Mouse (Mus musculus): ENCODE data around the gene Chchd6.

Gene Chchd6

DNA sequence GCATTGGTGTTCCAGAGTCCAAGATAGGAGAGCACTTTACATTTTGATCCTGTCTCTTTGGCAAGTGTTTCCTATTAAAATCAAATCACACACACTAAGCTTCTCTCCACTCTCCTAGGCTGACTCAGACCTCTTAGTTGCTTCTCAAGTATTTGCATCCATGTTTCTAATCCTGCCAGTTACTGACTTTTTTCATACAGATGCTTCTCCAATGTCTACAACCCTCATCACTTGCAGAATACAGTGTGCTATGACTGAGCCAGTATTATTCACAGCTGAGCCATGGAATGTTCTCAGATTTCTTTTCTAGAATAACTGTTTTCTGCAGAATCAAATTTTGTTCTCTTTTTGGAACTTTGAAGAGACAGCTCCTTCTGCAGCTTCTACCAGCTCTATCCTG, 85.3 kb downstream of the Chchd6 start:
- no peak for DNase-seq (ENCODE audit: low spot score)

DNA sequence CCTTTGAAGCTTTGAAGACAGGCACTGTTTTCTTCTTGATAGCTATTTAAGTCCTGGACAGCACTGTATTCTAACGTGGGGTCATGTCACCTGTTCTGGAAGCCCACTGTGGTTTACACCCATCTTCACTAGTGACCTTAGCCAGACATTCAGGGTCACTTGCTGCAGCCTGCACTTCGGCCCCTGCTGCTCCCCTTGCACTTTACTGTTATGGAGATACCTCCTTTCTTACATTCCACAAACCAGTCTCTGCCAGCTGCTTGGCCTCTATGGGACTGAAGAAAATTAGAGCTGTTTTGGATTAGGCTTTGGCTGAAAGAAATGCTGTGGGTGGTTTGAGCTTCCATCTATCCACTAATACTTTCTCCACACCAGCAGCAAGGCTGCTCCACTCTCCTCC, 86.7 kb downstream of the Chchd6 start:
- DNase-seq (ENCODE audit: low spot score) = no peak

- DNase-seq (ENCODE audit: low spot score) = no peak
These were observed 87.2 kb downstream of the Chchd6 start for GRCm38 (mm10) chr6:89508263-89508662.

DNA sequence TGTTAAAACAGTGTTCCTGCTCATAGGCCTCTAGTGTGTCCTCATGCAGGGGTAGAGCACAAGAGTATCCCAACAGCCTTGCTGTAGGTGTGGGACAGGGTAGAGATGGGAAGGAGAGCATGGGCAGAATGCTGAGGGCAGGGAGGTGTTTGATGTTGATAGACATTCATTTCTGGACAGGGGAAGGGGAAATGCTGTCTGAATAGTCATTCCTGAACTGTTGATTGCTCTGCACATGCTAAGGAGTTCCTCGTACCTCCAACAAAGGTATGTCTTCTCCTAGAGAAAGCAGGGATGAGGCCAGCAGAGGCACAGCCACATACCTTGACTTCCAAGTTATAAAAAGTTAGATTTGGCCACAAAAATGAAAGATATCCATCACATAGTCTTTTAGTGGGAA, 95.5 kb downstream of the Chchd6 start:
- DNase-seq (ENCODE audit: low spot score) = no peak

DNA sequence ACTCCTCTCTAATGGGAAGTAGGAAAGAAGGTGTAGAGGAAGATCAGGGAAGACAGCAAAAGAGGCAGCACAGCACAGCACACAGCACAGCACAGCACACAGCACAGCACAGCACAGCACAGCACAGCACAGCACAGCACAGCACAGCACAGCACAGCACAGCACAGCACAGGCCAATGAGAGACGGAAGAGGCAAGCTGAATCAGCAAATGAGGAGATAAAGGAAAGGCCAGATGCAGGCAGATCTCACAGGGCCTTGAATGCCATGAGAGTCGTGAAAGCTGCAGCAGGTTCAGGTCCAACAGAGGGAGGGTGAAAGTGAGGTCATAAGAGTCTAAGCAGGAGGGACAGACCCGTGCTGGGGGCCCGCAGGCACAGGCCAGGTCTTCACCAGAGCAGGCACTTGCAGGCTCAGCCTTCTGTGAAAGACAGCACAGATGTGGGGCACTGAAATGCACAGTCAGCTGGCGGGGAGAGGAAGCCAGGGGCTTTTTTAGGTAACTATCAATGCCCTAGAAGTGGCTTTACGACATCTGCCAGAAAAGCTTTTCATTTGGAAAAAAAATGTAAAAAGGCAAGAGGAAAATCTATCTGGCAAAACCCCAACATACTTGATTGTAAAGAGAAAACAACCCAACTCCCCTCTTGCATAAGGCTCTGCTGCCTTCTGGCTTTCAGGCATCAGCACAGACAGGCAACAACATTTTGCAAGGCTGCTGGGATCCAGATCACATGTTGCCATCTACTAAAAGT, 96.5 kb downstream of the Chchd6 start:
- DNase-seq (ENCODE audit: low spot score) = peak; percentile 15

- DNase-seq (ENCODE audit: low spot score) = no peak
These were observed 98.5 kb downstream of the Chchd6 start for GRCm38 (mm10) chr6:89496916-89497315.

DNA sequence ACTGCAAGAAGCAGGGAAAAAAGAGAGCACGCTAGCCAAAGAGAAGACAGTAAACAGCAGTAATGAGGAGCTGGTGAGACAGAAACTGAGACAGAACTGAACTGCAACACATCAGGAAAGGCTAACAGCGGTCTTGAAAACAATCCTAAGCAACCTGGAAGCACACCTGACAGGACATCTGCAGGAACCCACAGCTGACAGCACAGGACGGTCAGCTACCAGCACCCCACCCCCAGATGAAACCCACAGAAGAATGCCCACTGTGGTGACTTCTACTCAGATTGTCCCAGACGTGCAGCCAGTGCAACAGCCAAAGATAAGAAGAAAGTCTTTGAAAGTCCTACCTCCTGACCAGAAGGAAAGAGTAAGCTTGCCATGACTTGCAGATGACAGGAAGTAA, 103.1 kb downstream of the Chchd6 start:
- DNase-seq (ENCODE audit: low spot score) = no peak

GRCm38 (mm10) chr6:89490369-89490768, 105.1 kb downstream of the Chchd6 start:
- DNase-seq (ENCODE audit: low spot score) = no peak

- no peak for DNase-seq (ENCODE audit: low spot score)
These were observed 105.9 kb downstream of the Chchd6 start for GRCm38 (mm10) chr6:89489533-89489932.

GRCm38 (mm10) chr6:89486055-89486454, 109.4 kb downstream of the Chchd6 start:
- no peak for DNase-seq (ENCODE audit: low spot score)

DNA sequence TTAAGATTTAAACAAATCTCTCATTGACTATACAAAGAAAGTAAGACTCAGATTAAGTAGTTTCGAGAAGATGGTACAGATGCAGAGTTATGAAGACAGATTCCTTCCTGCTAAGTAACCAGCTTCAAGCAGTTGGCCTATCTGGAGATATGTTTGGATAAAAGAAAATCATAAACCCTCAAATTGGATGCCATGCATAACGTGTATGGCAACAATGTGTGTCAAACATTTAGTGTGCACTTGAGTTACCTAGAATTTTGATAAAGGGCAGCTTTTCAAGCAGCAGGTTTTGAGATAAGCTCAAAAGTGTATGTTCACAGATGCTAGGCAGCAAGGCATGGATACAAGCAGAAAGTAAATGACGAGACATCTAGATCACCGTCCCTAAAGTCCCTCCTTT, 114.3 kb downstream of the Chchd6 start:
- DNase-seq (ENCODE audit: low spot score) = no peak

DNA sequence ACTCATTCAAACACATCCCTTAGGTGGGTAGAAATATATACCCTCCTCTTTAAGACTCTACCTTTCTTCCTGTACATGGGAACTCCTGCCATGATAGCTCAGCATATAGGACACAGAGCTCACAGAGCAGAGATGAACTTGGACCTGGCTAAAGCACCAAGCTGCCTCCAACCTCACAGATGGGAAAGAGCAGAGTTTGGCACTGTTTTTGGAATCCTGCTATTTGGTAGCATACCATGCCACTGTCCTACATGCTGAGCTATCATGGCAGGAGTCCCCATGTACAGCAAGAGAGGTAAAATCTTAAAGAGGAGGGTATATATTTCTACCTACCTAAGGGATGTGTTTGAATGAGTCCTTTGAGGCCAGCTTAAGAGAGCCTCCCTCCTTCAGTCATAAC, 127.5 kb downstream of the Chchd6 start:
- no peak for DNase-seq (ENCODE audit: low spot score)

DNA sequence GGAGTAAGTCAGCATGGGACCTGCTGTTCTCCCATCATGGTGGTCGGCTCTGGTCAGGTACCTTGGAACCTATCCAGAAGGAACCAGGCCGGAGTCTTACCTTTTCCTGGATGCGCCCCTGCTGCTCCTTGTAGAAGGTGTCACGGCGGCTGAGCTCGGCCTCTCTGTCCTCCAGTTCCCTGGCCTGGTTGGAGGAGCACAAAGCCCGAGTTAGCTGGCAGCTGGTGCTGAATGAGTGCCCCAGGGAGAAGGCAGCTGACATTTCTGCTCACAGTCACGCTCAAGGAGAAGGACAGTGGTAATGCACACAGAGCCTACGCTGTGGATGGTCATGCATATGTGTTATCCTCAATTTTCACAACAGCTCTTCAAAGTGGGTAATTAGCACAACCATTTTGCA, 128.2 kb downstream of the Chchd6 start:
- DNase-seq (ENCODE audit: low spot score) = no peak

DNA sequence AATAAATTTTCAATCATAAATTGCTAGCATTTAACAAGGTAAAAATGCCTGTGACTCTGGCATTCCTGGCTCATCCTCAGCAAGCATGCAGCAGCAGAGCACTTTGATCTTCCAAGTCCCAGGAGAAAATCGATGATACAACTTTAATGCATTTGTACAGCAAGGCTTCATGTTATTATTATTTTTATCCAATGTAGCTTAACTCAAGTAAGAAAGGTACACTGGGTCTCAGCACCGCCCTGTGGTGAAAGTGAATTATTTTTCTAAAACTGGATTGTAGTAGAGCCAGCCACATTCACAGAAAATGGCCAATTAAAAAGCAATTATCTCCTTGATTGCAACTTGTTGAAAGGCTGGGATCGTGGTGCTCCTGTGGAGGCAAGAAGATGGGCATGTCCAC, 128.6 kb downstream of the Chchd6 start:
- no peak for DNase-seq (ENCODE audit: low spot score)

DNA sequence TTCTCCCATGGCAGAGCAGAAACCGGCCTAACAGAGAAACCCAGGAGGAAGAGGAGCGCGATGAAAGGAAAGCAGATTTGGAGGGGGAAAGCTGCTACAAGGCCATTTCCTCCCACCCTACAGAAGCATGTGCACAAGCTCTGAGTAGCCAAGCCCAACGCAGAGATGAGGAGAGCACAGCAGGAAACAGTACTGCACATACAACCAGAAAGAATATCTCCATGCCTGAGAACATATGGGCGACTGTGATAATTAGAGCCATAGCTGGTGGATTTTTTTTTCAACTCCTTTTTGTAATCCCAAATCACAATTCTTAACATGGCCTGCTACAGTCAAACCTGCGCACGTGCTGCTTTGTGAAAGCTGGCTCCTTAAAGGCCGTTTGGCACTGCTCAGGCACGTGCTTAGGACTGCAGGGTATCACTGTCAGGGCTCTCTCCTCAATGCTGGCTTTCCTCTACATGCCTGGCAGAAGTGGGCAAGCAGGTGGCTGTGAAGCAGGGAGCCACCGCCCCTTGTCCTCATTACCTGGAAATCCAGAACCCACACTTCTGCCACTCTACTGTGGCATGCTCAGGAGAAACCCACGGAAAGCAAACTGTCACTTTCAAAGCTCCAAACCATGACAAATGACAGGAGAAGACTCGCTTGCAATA, 129.3 kb downstream of the Chchd6 start:
- DNase-seq (ENCODE audit: low spot score) = no peak

DNA sequence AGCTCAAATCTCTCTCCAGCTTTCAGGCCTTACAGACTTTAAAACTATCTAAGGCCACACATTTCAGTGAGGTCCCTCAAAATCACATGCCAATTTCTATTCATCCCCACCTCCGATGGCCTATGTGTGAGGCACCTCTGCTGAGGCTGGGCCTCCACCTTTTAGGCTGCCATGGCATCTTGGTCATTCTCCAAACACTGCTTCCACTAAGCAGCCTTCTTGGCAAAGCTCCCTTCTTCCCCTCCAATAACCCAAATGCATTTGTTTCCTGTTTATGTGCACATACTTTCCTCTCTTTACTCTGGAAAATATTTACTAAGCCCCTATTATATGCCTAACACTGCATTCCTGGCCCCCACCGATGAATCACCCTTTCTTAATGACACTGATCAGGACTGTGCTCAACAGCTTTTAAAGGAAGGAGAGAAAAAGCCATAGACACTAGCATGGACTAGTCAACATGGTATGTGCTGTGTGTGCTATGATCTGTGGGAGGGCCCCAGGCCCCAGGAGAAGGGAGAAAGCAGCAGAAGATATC, 133.2 kb downstream of the Chchd6 start:
- no peak for DNase-seq (ENCODE audit: low spot score)

DNA sequence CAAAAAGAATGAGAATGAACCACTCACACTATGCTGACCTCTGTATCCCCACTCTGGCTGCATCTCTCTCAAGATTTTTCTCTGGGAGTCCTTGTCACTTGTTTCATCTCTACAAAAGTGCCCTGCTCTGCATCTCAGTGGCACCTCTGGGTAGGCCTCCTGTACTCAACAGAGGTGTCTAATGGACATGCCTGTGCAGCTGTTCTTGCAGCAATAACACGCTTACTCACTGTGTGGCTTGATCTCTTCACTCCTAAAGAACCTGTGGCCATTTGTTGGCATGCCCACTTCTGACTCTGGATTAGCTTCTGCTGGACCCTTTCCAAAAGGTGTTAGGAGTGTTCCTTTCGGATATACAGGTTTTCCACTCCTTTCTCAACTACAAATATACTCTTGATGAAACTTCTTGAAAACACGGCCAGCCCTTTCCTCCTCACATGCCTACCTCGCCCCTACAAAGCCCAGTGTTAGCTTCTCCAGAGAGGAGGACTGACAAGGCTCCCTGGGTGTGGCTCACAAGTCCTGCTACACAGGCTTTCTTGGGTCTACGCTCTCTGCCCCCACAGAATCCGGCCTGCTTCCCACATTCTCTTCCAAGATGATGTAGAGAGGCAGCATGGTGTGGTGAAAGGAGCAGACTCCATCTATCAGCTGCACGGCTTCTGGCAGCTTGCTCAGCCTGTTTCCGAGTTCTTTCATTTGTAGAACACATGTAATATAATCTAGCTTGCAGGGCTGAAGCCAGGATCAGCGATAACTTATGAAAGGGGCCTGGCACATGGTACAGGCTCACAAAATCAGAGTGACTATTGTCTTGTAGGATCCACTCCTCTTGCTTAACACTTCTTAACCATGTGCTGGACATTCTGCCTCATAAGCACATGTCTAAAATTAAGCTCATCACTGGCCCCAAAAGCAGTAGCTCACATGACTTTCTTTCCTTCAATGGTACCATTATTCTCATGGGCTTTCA, 133.9 kb downstream of the Chchd6 start:
- DNase-seq (ENCODE audit: low spot score) = no peak

GRCm38 (mm10) chr6:89459634-89460033, 135.8 kb downstream of the Chchd6 start:
- DNase-seq (ENCODE audit: low spot score) = no peak

- no peak for DNase-seq (ENCODE audit: low spot score)
These were observed 137.9 kb downstream of the Chchd6 start for GRCm38 (mm10) chr6:89457601-89458000.

DNA sequence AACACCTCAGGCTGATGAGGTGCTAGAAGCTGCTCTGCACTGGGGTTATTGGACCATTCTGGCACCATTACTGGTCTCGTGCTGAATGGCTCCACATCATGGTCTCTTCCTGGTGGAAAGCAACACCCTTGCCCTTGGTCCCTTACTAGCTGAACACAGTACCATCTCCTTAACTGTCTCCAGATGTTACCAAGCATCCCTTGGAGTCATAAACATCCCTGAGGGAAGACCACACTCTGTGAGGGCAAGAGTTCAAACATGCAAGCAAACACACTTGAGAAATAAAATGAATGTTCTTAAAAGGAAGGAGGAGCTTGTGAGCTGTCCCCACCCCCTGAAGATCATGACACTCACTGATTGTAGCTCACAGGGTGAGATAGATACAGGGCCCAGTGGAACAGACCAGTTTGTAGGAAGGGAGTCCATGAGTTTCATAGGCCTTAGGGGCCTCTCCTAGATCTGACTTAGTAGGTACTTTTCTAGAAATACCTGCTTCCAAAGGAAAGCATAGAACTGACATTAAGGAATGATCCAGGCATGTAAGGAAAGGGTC, 139.0 kb downstream of the Chchd6 start:
- DNase-seq (ENCODE audit: low spot score) = no peak

DNA sequence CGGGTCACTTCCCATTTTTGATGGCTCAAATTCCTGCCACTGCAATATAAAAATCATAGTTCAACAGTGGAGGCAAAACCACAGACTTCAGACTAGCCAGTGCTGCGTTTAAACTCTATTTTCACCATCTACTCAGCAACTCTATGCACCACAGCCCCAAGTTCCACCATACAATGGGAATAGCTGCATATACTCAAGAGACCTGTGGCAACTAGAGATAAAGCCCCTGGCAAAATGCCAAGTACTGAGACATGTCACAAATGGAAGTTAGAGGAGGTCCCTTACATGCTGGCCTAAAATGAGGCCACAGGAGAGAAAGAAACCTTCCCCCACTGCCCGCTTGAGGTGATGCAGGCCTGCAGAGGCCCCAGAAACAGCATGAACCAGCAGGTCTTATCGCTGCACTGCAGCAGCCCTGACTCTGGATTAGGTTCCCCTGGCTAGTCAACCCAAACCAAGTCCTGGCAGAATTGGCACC, 139.9 kb downstream of the Chchd6 start:
- DNase-seq (ENCODE audit: low spot score) = no peak

- DNase-seq (ENCODE audit: low spot score) = no peak
These were observed 141.0 kb downstream of the Chchd6 start for GRCm38 (mm10) chr6:89454437-89454836.
